Mouse (Mus musculus): ENCODE data around the gene Gm11634. TPM values are rescaled to one million over a fixed set of nuclear protein-coding genes. Genes with fewer than 3 reads are reported as not detected.
"Not testable (repeated sequence)": the region's sequence is repeated elsewhere in the genome, so short reads cannot be mapped to it uniquely, and the experiment has no call there.

The Gm11634 gene
- total RNA-seq, 2 experiments from 2014 or later: not detected

DNA sequence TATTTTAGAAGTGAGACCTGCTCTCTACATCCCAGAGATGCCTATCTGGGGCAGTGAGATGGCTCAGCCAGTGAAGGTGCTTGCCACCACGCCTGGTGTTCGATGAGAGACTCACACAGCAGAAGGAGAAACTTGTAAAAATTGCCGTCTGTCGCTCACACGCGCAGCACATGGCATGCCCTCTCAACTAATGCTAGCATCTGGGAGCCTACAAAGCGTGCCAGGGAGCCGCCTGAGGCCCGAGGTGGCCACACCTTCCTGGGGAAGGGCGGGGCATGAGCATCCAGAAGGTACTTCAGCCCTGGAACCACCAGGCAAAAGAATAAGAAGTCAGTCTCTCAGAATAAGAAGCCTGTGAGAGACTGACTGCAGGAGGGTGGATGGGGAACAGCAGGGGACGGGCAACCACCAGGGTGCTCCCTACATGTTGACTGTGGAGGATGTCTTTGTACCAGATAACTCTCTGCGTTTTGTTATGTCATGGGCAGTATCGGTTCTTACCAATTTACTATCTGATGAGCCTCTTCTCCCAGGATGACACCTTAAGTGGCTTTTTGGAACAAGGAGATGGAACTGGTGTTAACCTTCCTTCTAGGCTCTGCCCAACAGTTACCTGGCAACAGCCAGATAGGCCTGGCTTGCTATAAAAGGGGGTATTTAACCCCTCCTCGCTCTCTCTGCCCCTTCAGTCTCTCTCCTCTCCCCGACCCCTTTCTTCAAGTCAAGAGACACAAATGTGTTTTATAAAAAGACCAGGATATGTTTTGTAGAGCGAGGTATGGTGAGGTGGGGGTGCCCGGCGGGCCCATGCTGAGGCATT is 18.1 kb upstream of the Gm11634 start:
- no peak for DNase-seq

DNA sequence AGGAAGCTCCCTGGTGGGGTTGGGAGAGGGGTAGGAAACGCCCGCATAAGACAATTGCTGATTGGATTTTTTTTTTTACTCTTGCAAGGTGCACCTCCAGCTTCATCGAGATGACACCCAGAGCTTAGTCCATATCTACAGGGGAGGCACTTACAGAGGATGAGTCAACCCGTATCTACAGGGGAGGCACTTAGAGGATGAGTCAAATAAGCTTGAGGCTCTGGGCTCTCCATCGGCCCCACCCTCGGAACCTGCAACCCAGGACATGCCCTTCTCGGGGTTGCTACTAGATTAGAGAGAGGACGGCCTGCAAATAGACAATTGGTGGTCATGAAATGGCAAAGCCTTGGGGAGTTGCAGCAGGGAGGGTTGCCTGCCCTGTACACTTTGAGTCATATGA is 17.0 kb upstream of the Gm11634 start:
- DNase-seq: no peak

DNA sequence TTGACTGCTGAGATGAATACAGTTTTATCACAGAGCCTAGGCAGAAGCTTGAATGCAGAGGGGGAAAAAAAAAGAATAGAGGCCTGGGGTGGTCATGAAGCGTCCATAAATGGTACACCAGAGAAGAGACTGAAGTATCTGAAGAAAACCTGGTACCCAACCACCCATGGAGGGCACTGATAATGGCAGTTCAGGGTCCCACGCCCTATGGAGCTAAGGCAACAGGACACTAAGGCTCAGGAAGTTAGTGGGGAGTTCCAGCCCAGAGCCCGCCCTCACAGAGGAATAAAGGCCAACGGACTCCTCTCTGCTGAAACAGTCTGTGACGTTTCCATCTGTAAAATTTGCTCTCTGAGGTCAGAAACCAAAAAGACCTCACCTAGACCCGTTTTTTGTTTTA is 16.3 kb upstream of the Gm11634 start:
- DNase-seq: no peak

DNA sequence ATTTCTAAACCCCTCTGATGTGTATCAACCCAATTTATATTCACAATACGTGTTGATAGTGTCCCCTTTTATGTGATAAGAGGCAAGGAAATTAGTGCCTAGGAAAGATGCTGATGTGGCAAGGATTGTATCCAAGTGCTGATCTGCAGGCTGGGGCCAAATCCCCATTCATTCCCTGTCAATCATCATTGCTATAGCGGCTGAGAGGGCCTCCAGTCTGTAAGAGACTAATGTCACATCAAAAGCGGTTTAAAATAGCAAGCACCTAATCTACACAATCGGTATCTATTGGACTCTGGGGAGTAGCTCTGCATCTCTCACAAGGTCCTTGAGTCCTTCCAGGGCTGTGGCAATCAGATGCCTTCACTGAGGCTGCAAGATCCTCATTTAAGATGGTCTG is 15.1 kb upstream of the Gm11634 start:
- no peak for DNase-seq

DNA sequence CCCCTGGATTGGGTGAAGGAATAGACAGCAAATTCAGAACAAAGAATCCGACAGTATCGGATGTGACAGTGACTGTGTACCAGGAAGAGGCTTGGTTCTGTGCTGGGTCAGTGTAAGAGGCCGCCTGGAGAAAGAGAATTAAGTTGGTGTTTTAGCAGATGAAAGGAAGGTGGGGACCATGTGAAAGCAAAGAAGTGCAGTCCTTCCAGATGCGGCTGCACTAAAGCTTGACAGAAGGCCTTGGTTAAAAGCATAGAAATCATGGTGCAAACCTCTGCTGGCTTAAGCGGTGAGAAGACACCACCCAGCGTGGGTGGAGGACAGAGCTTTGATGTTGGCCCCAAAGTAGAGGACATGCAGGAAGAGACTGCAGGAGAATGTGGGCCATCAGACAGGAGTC is 14.5 kb upstream of the Gm11634 start:
- no peak for DNase-seq

DNA sequence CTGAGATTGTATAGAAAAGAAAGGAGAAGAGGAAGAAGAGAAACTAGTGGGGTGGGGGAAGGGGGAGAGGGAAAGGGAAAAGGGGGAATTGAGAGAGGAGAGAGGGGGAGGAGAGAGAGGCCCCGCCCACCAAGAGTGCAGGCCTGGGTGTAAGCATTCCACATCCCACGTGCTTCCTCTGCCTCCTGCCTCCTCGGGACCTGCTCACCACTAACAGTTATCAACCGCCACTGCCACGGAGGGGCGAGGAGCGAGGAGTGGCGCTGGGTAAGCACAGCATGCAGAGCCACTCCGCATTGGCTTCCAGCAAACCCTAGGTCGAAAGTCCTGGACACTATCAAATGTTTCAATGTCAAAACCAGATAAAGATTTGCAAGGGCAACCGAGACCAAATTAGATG is 11.4 kb upstream of the Gm11634 start:
- DNase-seq: no peak

DNA sequence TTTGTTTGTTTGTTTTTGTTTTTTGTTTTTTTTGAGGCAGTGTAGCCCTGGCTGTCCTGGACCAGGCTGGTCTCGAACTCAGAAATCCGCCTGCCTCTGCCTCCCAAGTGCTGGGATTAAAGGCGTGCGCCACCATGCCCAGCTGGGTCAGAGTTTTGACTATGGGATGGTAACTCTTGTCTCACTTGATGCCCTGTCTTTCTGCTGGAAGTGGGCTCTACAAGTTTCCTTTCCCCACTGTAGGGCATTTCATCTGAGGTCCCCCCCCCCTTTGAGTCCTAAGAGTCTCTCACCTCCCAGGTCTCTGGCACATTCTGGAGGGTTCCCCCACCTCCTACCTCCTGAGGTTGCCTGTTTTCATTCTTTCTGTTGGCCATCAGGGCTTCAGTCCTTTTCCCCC is 8.1 kb upstream of the Gm11634 start:
- not testable (repeated sequence) for DNase-seq

DNA sequence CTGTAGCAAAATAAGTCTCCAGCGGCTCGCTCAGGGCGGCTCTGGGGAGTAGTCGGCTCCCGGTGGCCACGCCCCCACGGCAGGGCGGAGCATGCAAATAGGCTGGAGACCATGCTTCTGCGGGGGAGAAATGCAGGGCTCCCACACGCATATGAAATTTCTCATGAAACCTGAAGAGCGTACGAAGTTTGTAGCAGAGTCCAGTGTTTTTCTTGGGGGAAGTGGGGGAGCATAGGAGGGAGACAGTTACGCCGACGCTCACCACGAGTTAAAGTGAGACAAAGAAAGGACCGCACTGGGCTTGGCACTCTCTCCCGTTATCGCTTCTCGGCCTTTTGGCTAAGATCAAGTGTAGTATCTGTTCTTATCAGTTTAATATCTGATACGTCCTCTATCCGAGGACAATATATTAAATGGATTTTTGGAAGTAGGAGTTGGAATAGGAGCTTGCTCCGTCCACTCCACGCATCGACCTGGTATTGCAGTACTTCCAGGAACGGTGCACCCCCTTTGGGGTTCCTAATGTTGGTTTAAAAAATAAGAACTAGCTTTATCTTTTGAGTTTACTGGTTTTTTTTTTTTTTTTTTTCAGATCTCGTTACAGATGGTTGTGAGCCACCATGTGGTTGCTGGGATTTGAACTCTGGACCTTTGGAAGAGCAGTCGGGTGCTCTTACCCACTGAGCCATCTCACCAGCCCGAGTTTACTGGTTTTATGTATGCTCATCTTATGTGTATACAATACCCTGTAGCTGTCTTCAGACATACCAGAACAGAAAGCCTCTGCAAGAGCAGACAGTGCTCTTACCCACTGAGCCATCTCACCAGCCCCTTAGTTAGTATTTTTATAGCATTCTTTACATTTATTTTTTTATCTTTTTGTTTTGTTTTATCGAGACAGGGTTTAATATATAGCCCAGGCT is 5.7 kb upstream of the Gm11634 start:
- DNase-seq: peak; percentile 28 to 32

DNA sequence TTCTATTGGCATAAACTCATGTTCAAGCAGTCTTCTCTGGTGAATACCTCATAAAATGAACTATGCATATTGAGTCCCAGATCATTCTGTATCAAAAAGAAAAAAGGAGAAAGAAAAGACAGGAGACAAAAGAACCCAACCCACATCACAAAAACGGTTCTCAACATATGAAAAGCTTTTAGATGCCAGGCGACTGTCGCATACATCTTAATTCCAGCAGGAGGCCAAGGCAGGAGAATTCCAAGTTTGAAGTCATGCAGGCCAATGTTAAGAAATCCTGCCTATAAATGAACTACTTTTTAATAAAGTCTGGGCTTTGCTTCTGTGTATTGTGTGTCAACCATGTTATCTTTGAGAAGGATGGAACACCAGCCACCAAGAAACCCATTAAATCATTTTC is 5.1 kb upstream of the Gm11634 start:
- no peak for DNase-seq

DNA sequence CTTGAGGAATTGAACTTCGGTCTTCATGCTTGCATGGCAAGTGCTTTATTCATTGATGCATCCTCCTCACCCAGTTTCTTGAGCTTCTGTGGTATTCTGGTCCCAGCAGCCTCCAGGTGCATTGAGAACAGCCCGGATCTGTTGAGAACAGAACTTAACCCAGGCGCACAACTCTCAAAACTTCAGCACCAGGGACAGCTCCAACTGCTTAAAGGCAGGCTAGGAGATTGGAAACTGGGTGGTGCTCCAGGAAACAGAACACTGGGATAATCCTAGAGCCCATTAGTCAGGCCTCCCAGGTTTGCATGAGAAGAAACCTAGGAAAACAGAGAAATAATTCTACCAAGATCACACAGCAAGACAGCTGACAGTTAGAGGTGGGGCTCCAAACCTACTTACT is 3.4 kb upstream of the Gm11634 start:
- no peak for DNase-seq

DNA sequence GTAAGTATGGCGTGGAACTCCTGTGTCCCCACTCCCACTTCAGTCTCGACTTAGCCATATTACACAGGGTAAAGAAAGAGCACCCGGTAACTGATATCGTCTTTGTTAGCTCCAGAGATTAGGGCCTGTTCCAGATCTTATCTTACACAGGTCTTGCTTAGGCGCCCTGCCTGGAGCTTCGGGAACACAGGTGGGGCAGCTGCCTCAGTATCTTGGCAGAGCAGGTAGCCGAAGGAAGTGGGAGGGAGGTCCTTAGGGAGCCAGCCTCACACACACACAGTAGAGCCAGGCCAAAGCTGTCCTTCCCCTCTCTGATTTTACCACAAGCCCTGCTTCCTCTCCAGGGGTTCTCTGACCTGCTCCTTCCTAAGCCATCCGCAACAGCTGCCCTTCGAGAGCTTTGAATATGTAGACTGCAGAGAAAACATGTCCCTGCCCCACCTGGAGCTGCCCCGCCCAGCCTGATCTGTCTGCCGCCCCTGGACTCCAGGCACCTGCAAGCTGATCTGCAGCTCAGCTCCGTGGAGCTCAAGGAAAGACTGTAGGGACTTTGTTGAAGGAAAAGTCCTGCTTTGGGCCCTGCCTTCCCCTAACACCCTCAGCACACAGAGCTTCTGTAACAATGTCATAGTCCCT is 8.9 kb downstream of the Gm11634 start:
- no peak for DNase-seq

DNA sequence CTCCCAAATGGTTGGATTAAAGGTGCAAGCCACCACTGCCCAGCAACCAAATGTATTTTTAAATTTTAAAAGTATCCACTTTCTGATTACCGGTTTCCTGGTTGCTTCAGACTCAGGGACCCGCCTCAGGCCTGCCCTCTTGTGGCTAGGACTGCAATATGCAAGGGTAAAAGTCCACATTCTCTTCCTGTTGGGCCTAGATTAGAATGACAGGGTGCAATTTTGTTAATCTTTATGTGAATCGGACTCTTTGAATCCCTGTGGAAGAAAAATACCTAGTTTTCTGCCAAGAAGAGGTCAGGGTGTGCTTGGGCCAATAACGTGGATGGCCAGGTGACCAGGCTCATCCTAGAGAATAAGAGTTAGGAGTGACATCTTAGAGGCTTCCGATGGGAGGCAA is 9.6 kb downstream of the Gm11634 start:
- DNase-seq: peak in 1 of 2 experiments; percentile 26

DNA sequence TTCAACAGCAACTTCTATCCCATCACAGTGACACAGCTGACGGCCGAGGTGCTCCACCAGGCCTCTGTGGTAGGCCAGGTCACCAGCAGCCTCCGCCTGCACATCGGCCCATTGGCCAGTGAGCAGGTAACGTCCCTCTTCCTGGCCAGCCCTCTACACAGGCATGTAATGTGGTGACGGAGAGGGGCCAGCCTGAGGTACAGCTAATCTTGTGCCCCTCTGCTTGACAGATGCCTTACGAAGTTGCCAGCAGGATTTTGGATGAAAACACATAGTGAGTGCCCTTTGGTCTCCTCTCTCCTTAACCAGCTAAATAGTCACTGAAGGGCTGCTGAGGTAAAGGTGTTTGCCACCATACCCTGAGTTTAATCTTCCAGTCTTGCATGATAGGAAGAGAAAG is 10.2 kb downstream of the Gm11634 start:
- DNase-seq: no peak

DNA sequence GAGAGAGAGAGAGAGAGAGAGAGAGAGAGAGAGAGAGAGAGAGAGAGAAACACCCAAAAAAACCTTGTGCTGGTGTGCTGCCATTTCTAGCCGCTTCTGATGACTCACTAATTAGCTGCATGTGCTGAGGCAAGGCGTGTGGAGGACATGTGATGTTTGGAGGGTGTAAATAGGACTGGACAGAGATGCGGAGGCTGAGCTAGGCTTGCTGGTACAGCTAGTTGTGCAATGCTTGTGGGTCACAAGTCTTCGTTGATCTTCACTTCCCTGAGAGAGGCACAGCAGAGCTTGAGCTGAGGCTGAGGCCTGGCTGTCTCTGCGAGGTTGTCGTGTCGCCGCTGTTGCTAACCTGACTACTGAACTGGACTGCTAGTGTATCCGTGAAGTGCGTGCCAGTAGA is 11.4 kb downstream of the Gm11634 start:
- peak in 1 of 2 experiments; percentile 29 for DNase-seq

DNA sequence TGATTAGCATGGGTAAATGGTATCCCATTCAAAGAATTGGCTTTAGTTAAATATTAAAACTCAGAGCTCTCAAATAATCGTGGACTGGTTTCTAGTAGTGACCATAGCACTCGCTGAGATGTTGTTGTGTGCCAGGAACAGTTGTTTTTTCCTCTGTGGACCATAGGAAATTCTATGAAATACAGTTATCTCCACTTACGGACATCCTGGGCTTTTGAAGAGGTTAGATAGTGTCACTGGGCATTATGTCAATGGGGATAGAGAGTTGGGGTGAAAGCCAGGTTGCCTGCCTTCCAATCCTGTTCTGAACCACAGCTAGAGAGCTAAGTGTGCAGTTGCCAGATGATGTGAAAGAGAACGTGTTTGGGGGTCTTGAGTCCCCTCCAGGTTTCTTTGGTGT is 13.3 kb downstream of the Gm11634 start:
- DNase-seq: no peak

DNA sequence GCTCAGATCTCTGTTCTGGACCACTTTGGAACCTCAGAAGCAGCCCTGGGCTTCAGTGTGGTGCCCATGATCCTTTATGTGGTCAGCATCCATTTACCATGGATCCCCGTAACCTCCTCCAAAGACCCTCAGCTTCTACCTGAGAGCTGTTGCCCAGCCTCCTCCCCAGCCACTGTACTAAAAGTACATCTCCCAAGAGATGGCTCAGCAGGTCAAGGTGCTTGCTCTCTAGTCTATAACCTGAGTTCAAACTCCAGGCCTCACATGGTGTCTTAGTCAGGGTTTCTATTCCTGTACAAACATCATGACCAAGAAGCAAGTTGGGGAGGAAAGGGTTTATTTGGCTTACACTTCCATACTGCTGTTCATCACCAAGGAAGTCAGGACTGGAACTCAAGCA is 14.0 kb downstream of the Gm11634 start:
- DNase-seq: not testable (repeated sequence)

DNA sequence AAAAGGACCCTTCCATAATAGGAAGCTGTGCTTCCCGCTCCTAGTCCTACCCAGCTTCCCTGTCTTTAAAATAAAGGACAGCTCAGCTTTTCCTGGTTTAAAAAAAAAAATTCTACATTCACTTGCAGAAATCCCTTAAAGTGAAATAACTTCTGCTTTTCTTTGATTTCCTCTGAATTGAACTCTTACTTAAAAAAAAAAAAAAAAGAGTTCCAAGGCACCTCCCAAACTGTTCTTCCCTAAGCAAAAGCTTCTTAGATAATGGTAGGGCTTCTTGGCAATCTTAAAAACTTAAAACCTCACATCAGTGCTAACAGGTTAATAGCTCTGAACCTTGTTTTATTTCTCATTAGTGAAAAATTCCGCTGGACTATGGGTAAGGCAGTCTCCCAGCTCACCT is 15.9 kb downstream of the Gm11634 start:
- no peak for DNase-seq

DNA sequence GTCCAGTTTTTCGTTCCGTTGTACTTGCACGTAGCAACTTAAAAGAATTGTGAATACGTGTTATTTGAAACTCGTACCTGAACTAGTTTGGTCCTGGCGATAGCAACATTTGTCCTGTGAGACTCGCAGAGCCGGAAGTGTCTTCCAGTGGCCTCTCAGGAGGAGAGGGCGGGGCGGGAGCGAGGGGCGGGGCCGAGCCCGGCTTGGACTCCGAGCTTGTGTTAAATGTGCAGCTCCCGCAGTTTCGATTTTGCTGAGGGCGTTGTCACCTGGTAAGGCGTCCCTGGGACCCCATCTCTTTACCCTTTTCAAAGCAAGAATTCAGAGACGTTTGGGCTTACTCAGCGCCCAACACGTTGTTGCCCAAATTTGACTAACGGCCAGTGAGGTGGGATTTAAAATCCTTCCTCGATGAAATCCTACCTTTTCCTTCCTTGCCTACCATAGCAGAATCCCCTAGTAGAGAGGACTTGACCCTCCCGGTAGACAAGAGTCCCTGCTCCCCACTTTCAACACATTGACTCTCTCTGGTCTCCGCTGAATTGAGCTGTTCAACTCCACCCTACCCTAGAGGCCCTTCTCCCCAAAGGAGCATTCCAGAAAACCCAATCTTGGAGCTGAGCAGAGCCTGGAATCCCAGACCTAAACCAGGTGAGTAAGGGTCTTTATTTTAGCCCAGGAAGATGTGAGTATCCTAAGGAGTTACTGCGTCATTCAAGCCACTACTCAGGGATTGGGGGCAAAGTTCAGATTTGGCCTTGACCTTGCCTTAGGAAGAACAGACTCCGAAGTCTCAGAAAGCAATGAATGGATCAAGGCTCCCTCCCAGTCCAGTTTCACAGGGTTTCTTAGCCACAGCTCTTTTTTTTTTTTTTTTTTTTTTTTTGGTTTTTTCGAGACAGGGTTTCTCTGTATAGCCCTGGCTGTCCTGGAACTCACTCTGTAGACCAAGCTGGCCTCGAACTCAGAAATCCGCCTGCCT is 16.7 kb downstream of the Gm11634 start, which contains the start of gene Tmem106a:
TSS of gene Tmem106a (plus strand) at position 189 of the 982 bp plus-strand sequence.
- no peak for DNase-seq

DNA sequence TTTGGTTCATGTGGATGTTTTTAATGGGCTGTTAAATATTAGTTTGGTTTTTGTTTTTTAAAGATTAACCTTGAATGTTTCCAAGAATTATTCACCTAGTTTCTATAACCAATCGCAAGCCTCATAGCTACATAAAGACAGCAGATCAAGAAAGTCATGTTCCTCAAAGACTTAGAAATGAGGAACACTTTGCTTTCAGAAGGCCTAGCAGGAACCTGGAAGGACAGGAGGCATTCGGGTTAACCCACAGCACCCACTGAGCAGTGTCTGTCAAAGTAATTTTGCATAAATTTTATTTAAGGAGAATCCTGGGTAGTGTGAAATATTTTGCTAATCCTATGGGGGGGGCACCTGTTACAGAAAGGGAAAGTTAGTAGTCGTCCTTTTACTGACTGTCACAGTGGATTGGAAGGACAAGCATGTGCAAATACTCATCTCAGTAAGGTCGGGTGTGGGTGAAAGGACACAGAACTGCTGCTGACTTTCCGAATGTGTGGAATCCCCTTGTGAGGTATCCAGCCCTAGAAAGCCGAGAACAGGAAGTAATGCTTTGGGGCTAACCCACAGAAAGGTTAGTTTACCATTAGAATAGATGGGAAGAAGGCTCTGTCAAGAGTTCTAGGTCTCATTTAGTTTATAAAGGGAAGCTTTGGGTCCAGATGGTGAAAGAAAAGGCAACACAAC is 17.8 kb downstream of the Gm11634 start:
- no peak for DNase-seq

DNA sequence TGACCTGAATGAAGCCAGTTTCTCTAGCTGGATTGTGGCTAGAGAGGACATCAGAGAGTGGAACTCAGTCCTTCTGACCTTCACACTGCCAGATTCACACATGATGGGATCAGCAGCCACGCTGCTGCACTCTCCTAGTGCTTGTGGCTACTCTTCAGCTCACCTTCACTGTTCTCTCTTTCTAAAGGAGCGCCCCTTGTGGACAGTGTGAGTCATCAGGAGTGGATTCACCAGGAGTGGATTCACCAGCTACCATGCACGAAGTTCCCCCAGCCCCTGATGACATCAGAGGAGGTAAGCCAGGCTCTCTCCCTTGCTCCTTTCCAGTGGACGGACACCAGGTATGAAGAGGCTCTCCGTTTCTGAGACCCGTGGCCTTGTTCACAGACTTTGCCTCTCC is 22.9 kb downstream of the Gm11634 start:
- no peak for DNase-seq

DNA sequence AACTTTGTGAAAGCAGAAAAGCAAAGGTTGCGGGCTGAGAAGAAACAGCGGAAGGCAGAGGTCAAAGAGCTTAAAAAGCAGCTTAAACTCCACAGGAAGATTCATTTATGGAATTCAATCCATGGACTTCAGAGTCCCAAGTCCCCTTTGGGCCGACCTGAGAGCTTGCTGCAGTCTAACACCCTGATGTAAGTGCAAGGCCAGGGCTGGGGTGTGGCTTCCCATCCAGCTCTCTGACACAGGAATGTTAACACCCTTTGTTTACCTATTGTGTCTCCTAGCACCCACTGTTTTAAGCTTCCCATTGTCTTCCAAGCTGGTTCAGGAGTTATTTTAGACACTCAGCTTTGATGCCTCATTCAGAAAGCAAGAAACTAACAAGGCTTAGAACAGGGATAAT is 30.6 kb downstream of the Gm11634 start:
- no peak for DNase-seq
